Mouse (Mus musculus) megakaryocyte, adult 5-6 weeks (primary cell): ENCODE data around the gene Hist1h2ao. TPM values are rescaled to one million over a fixed set of nuclear protein-coding genes. Genes with fewer than 3 reads are reported as not detected.
A peak's percentile ranks its signal among the peaks of the same experiment; 100 is the strongest.
"Not testable (repeated sequence)": the region's sequence is repeated elsewhere in the genome, so short reads cannot be mapped to it uniquely, and the experiment has no call there.

Experiments
- ATAC-seq: 2 replicates; pipeline ENCODE4 v1.8.0; 2016; ENCODE audit warnings: mild to moderate bottlenecking, inconsistent platforms; ENCODE audit not compliant: poor library complexity, severe bottlenecking
- total RNA-seq, 2 experiments: library from RNA; stranded (forward) in 1 of 2; stranded (reverse) in 1 of 2; fragments of 153-499, 151-499 nt in 1 of 2; fragments of 221-1000, 200-1000 nt in 1 of 2; gene quantifications; 2 replicates each; pipeline versions ENCODE4 v1.2.3 to v1.2.4; 2015 to 2017

Gene Hist1h2ao
- total RNA-seq, 2 experiments from 2014 or later = 256 to 2,311 TPM

DNA sequence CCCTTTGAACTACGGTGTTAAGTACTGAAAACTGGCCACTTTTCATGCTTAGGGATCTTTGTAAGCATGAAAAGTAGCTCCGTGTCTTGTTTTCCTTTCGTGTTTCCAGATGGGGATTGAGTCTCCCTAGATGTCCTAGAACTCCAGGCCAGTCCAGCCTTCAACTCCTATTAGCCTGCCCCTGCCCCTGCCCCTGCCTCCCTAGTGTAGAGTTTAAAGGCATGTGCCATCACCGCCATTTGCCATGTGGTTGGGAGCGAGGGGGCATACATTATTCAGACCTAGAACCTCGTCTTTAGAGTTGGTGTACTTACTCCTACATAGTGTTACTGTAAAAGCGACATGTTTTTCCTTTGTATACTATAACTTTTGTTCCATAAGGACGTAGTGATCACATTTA lies 809 bp downstream of the Hist1h2ao start:
- ATAC-seq = 0 out of 2 replicates have a peak, but pooled peaks have one; percentile 3

DNA sequence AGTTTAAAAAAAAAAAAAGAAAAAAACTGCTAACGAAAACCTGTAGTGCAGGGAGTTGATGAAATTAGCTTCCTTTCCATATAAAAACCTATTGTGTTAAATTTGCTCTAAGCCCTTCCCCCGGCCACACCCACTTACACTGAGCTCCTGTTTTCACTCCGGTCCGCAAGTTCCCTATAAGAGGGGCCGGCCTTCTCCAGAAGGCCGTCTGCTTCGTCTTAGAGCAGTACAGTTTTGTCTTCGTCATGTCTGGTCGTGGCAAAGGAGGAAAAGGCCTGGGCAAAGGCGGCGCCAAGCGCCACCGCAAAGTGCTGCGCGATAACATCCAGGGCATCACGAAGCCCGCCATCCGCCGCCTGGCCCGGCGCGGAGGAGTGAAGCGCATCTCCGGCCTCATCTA lies 1.3 kb downstream of the Hist1h2ao start, which contains the start of gene Hist1h4m:
Gene Hist1h4m (plus strand): TSS at position 208 of the 400 bp plus-strand sequence.
- ATAC-seq = peak; percentile 64

DNA sequence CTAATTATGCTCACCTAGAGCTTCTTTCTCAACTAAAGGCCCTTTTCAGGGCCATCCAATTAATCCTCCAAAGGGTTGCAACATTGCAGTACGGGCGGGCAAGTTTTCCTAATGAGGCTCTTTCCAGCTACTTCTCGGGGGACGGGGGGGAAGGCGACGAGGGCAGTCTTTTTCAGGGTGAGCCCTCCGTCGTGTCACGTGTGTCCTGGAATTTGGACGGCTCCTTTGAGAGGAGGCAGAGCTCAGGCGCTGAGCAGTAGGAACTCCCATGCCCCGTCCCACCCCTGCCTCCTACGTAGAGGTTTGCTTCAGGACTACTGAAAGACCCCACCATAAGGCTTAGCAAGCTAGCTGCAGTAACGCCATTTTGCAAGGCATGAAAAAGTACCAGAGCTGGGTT lies 1.8 kb downstream of the Hist1h2ao start:
- peak; percentile 31 for ATAC-seq

GRCm38 (mm10) chr13:21820082-21820890 lies 10.0 kb downstream of the Hist1h2ao start:
- ATAC-seq = not testable (repeated sequence)

- ATAC-seq = no peak
These were observed 18.2 kb downstream of the Hist1h2ao start for GRCm38 (mm10) chr13:21828511-21828910.

GRCm38 (mm10) chr13:21830344-21830743 lies 20.1 kb downstream of the Hist1h2ao start:
- ATAC-seq = no peak

DNA sequence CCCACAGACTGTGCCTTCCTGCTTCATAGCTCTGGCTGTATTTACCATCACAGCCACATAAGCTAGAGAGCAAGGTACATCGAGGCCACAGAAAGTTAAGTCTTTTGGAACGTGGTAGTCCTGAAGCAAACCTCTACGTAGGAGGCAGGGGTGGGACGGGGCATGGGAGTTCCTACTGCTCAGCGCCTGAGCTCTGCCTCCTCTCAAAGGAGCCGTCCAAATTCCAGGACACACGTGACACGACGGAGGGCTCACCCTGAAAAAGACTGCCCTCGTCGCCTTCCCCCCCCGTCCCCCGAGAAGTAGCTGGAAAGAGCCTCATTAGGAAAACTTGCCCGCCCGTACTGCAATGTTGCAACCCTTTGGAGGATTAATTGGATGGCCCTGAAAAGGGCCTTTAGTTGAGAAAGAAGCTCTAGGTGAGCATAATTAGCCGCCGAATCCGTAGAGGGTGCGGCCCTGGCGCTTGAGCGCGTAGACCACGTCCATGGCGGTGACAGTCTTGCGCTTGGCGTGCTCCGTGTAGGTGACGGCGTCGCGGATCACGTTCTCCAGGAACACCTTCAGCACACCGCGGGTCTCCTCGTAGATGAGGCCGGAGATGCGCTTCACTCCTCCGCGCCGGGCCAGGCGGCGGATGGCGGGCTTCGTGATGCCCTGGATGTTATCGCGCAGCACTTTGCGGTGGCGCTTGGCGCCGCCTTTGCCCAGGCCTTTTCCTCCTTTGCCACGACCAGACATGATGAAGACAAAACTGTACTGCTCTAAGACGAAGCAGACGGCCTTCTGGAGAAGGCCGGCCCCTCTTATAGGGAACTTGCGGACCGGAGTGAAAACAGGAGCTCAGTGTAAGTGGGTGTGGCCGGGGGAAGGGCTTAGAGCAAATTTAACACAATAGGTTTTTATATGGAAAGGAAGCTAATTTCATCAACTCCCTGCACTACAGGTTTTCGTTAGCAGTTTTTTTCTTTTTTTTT lies 21.4 kb downstream of the Hist1h2ao start, which contains the start of gene Hist1h4n:
Gene Hist1h4n (minus strand): TSS at position 779 of the 977 bp plus-strand sequence.
- peak; percentile 58 for ATAC-seq

DNA sequence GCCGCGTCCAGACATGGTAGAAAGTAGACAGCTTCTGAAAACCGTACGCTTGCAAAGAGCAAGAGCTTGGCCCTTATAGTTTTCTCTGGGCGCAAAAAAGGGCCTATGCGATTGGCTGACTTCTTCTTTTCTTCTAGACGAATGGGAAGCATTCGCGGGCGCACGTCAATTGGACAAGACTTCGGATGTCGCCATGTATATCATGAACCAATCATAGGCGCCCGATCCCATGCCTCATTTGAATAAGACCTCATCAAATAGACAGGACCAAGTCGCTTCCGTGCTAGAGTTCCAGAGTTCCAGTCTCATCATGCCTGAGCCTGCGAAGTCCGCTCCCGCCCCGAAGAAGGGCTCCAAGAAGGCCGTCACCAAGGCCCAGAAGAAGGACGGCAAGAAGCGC lies 23.2 kb downstream of the Hist1h2ao start, which contains the start of the genes Hist1h2ap and Hist1h2br:
Gene Hist1h2ap (minus strand): TSS at position 47 of the 400 bp plus-strand sequence.
Gene Hist1h2br (plus strand): TSS at position 283 of the 400 bp plus-strand sequence.
- ATAC-seq = peak; percentile 77

DNA sequence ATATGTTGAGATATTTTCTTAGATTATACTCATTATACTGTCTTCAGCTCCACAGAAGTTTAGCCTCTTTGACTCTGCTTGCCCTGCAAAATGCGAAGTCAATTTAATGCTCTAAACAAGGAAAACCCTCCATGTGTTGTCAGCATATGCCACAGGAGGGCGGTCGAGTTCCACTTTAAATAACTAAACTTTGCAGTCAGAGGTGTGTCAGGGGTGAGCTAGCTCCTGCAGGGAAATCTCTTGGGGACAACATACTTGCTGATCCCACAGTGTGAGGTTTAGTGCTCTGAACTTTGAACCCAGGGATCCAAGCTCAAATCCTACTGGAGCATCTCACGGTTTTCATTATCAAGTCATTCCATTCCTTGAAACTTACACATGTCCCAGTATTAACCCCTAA lies 30.2 kb downstream of the Hist1h2ao start:
- ATAC-seq = peak; percentile 97

GRCm38 (mm10) chr13:21846356-21846755 lies 36.1 kb downstream of the Hist1h2ao start:
- ATAC-seq = peak; percentile 87

DNA sequence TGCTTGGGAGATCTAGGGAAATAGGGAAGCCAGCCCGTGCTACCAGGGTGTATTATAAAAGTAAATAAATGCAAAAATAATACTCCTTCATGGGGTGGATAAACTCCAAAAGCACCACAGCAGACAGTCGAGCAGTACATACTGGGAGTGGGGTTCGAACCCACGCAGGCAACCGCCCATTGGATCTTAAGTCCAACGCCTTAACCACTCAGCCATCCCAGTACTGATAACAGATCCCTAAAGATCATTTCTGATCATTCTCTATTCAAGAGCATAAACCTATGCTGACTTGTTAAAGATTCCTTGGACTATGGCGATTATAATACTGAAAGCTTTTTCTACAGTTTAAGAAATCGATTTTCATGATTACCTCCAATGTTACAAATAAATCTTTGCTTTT lies 37.6 kb downstream of the Hist1h2ao start:
- no peak for ATAC-seq

DNA sequence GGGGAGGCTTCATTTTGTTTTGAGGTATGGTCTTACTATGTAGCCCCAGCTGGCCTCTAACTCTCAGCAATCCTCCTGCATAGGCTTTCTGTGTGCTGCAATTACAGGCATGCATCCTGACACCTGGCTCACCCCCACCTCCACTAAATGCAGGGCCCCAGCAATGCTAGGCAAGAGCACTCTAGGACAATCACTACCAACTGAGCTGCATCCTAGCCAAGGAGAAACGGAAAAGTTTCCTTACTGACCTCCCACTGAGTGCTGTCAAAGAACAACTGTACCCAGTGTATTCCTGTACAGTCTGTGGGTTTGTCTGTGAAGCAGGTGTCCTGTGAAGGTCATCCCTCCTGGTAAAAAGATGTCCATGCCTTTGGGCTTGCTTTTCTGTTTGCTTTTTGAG lies 40.4 kb downstream of the Hist1h2ao start:
- not testable (repeated sequence) for ATAC-seq

GRCm38 (mm10) chr13:21852215-21852945 lies 42.1 kb downstream of the Hist1h2ao start:
- ATAC-seq = peak; percentile 41

GRCm38 (mm10) chr13:21855146-21855545 lies 44.9 kb downstream of the Hist1h2ao start:
- ATAC-seq = peak; percentile 45; the same call in 1 of the 2 replicates

DNA sequence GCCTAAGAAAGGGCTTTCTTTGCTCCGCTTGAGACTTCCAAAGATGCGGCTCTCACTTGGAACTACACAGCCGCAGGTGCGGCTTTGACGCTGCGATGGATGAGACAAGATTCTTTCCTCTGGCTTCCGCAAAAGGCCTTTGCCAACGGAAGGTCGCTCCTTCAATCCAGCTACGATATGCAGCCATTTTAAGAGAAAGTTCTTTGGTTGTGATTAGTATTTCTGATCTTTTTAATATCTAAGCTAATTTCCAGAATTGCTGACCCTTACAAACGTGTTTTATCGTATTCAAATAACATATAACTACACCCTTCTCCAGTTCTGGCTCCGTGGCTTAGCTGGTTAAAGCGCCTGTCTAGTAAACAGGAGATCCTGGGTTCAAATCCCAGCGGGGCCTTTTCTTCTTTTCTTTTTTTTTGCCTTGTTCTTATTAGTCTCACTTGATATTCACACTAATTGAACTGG lies 45.5 kb downstream of the Hist1h2ao start:
- ATAC-seq = no peak

Other genes with a start within 250 kb of the Hist1h2ao start
Only the 30 nearest of the 31 such genes appear.
- gene Olfr1364, start 228.7 kb upstream of the Hist1h2ao start, total RNA-seq (2015) = not detected in 2 replicates
- gene Olfr1364, start 228.7 kb upstream of the Hist1h2ao start, total RNA-seq (2017) = not detected in 2 replicates
- not detected in 2 replicates for gene Olfr1362, start 196.4 kb upstream of the Hist1h2ao start, total RNA-seq (2015)
- gene Olfr1362, start 196.4 kb upstream of the Hist1h2ao start, total RNA-seq (2017) = not detected in 2 replicates
- gene Olfr11, start 167.9 kb upstream of the Hist1h2ao start, total RNA-seq (2015) = not detected in 2 replicates
- not detected in 2 replicates for gene Olfr11, start 167.9 kb upstream of the Hist1h2ao start, total RNA-seq (2017)
- gene Olfr1361, start 147.1 kb upstream of the Hist1h2ao start, total RNA-seq (2015) = not detected in 2 replicates
- gene Olfr1361, start 147.1 kb upstream of the Hist1h2ao start, total RNA-seq (2017) = not detected in 2 replicates
- gene Olfr1360, start 133.1 kb upstream of the Hist1h2ao start, total RNA-seq (2015) = not detected in 2 replicates
- gene Olfr1360, start 133.1 kb upstream of the Hist1h2ao start, total RNA-seq (2017) = not detected in 2 replicates
- gene Olfr1359, start 112.4 kb upstream of the Hist1h2ao start, total RNA-seq (2015) = not detected in 2 replicates
- not detected in 2 replicates for gene Olfr1359, start 112.4 kb upstream of the Hist1h2ao start, total RNA-seq (2017)
- gene Hist1h2bl, start 94.3 kb upstream of the Hist1h2ao start, total RNA-seq (2015) = 262 and 280 TPM in 2 replicates
- gene Hist1h2bl, start 94.3 kb upstream of the Hist1h2ao start, total RNA-seq (2017) = 409 and 426 TPM in 2 replicates
- 5.0 and 7.6 TPM in 2 replicates for gene Hist1h2ai, start 94.0 kb upstream of the Hist1h2ao start, total RNA-seq (2015)
- gene Hist1h2ai, start 94.0 kb upstream of the Hist1h2ao start, total RNA-seq (2017) = 3,924 and 4,338 TPM in 2 replicates
- gene Hist1h3h, start 92.8 kb upstream of the Hist1h2ao start, total RNA-seq (2015) = 37.0 and 141 TPM in 2 replicates
- 82.6 and 194 TPM in 2 replicates for gene Hist1h3h, start 92.8 kb upstream of the Hist1h2ao start, total RNA-seq (2017)
- 139 and 162 TPM in 2 replicates for gene Hist1h2bm, start 88.4 kb upstream of the Hist1h2ao start, total RNA-seq (2015)
- 615 and 635 TPM in 2 replicates for gene Hist1h2bm, start 88.4 kb upstream of the Hist1h2ao start, total RNA-seq (2017)
- 5.8 and 10.7 TPM in 2 replicates for gene Hist1h4j, start 75.4 kb upstream of the Hist1h2ao start, total RNA-seq (2015)
- 595 and 644 TPM in 2 replicates for gene Hist1h4j, start 75.4 kb upstream of the Hist1h2ao start, total RNA-seq (2017)
- gene Hist1h4k, start 60.0 kb upstream of the Hist1h2ao start, total RNA-seq (2015) = 97.3 and 158 TPM in 2 replicates
- gene Hist1h4k, start 60.0 kb upstream of the Hist1h2ao start, total RNA-seq (2017) = 2,083 and 3,751 TPM in 2 replicates
- gene Hist1h2ak, start 56.6 kb upstream of the Hist1h2ao start, total RNA-seq (2015) = 141 and 258 TPM in 2 replicates
- gene Hist1h2ak, start 56.6 kb upstream of the Hist1h2ao start, total RNA-seq (2017) = 1,551 and 1,637 TPM in 2 replicates
- 318 and 331 TPM in 2 replicates for gene Hist1h2bn, start 56.3 kb upstream of the Hist1h2ao start, total RNA-seq (2015)
- gene Hist1h2bn, start 56.3 kb upstream of the Hist1h2ao start, total RNA-seq (2017) = 1,434 and 1,651 TPM in 2 replicates
- 792 and 803 TPM in 2 replicates for gene Hist1h1b, start 29.8 kb upstream of the Hist1h2ao start, total RNA-seq (2015)
- gene Hist1h1b, start 29.8 kb upstream of the Hist1h2ao start, total RNA-seq (2017) = 2,001 and 2,565 TPM in 2 replicates
- 290 and 369 TPM in 2 replicates for gene Hist1h3i, start 27.1 kb upstream of the Hist1h2ao start, total RNA-seq (2015)
- 211 and 245 TPM in 2 replicates for gene Hist1h3i, start 27.1 kb upstream of the Hist1h2ao start, total RNA-seq (2017)
- gene Hist1h2an, start 23.2 kb upstream of the Hist1h2ao start, total RNA-seq (2015) = 5.6 TPM in 1 of 2 replicates, not detected in the other
- 740 and 806 TPM in 2 replicates for gene Hist1h2an, start 23.2 kb upstream of the Hist1h2ao start, total RNA-seq (2017)
- gene Hist1h2bp, start 23.0 kb upstream of the Hist1h2ao start, total RNA-seq (2015) = 15.3 and 29.2 TPM in 2 replicates
- gene Hist1h2bp, start 23.0 kb upstream of the Hist1h2ao start, total RNA-seq (2017) = 50.7 and 60.8 TPM in 2 replicates
- 340 and 370 TPM in 2 replicates for gene Hist1h2bq, start 268 bp upstream of the Hist1h2ao start, total RNA-seq (2015)
- 37.2 and 71.4 TPM in 2 replicates for gene Hist1h2bq, start 268 bp upstream of the Hist1h2ao start, total RNA-seq (2017)
- 67.9 and 71.7 TPM in 2 replicates for gene Hist1h4m, start 1.3 kb downstream of the Hist1h2ao start, total RNA-seq (2015)
- gene Hist1h4m, start 1.3 kb downstream of the Hist1h2ao start, total RNA-seq (2017) = 1,995 and 3,050 TPM in 2 replicates
- 60.0 and 63.1 TPM in 2 replicates for gene Hist1h4n, start 21.7 kb downstream of the Hist1h2ao start, total RNA-seq (2015)
- gene Hist1h4n, start 21.7 kb downstream of the Hist1h2ao start, total RNA-seq (2017) = 1,683 and 2,067 TPM in 2 replicates
- gene Hist1h2ap, start 23.0 kb downstream of the Hist1h2ao start, total RNA-seq (2015) = 111 and 142 TPM in 2 replicates
- 857 and 1,070 TPM in 2 replicates for gene Hist1h2ap, start 23.0 kb downstream of the Hist1h2ao start, total RNA-seq (2017)
- gene Hist1h2br, start 23.3 kb downstream of the Hist1h2ao start, total RNA-seq (2015) = 322 and 378 TPM in 2 replicates
- 273 and 294 TPM in 2 replicates for gene Hist1h2br, start 23.3 kb downstream of the Hist1h2ao start, total RNA-seq (2017)
- 0.23 and 0.36 TPM in 2 replicates for gene Zfp184, start 134.6 kb downstream of the Hist1h2ao start, total RNA-seq (2015)
- gene Zfp184, start 134.6 kb downstream of the Hist1h2ao start, total RNA-seq (2017) = 0.65 TPM in 1 of 2 replicates, not detected in the other
- not detected in 2 replicates for gene Pom121l2, start 170.7 kb downstream of the Hist1h2ao start, total RNA-seq (2015)
- gene Pom121l2, start 170.7 kb downstream of the Hist1h2ao start, total RNA-seq (2017) = not detected in 2 replicates
- gene Prss16, start 199.3 kb downstream of the Hist1h2ao start, total RNA-seq (2015) = 3.7 and 4.3 TPM in 2 replicates
- 2.8 and 5.2 TPM in 2 replicates for gene Prss16, start 199.3 kb downstream of the Hist1h2ao start, total RNA-seq (2017)
- gene Hist1h2ah, start 225.1 kb downstream of the Hist1h2ao start, total RNA-seq (2015) = 0.91 and 1.1 TPM in 2 replicates
- 48.2 and 145 TPM in 2 replicates for gene Hist1h2ah, start 225.1 kb downstream of the Hist1h2ao start, total RNA-seq (2017)
- 78.9 and 108 TPM in 2 replicates for gene Hist1h2bk, start 225.4 kb downstream of the Hist1h2ao start, total RNA-seq (2015)
- 1,539 and 1,747 TPM in 2 replicates for gene Hist1h2bk, start 225.4 kb downstream of the Hist1h2ao start, total RNA-seq (2017)
- gene Hist1h4i, start 230.9 kb downstream of the Hist1h2ao start, total RNA-seq (2015) = 34.9 and 43.5 TPM in 2 replicates
- 115 and 127 TPM in 2 replicates for gene Hist1h4i, start 230.9 kb downstream of the Hist1h2ao start, total RNA-seq (2017)
- gene Hist1h2ag, start 232.5 kb downstream of the Hist1h2ao start, total RNA-seq (2015) = 43.5 and 58.5 TPM in 2 replicates
- 942 and 986 TPM in 2 replicates for gene Hist1h2ag, start 232.5 kb downstream of the Hist1h2ao start, total RNA-seq (2017)